Mouse (Mus musculus): Measurements from ENCODE around the gene Dpep3. TPM values are rescaled to one million over a fixed set of nuclear protein-coding genes. Genes with fewer than 3 reads are reported as not detected.
A peak's percentile ranks its signal among the peaks of the same experiment; 100 is the strongest.
"Not testable (repeated sequence)": the region's sequence is repeated elsewhere in the genome, so short reads cannot be mapped to it uniquely, and the experiment has no call there.

Dpep3 gene
- polyA plus RNA-seq, 1 experiment from 2014 or later, result not detected

DNA sequence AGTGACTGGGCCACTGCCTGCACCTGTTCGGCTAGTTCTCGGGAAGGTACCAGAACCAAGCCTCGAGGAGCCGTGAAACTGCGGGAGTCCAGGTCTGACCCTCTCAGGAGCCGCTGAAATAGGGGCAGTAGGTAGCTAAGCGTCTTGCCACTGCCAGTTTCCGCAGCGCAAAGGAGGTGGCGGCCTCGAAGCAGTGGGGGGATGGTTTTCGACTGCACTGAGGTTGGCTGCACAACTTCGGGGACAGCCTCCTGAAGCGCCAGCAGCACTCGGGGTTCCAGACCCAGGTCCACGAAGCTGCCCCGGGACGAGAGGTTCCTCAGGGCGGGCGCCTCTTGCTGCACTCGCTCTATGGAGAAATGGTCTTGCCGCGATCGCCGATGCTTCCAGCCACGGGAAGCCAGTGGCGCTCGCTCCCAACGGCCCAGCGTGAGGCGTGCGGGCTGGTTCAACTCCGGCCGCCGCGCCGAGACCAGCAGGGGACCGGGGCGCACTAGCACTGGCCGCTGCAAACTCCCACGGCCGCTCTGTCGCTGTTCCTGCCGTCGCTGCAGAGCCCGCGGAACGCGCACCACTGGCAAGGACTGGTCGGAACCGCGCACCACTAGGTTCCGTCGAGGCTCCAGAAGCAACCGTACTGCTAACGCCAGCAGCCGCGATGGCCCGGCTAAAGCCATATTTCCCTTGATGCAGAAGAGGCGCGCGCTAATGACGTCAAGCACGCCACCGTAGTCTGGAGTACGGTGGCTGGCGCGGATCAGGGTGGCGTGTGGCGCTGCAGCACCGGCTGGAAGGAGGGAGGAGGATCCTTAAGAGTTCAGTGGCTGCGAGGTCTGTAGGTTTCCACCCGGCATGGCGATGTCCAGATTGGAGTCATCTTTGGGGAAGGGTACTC is 31.8 kb upstream of the Dpep3 start:
- H3K27me3 ChIP-seq (replicated peaks; ENCODE audit: control insufficient read depth, insufficient read depth, low read length), result no peaks in the 10 kb centered on the region
- peak; percentile 29 for TF ChIP-seq CTCF (IDR thresholded peaks at IDR 0.05; ENCODE audit: low read depth)
- peak overlapping the region; percentile 96 for H3K4me2 ChIP-seq (replicated peaks; ENCODE audit: low read depth)
- peaks cover 5% of the 10 kb centered on the region; the same call in 1 of the 2 replicates for H3K4me1 ChIP-seq (replicated peaks; ENCODE audit: control insufficient read depth, insufficient read depth, low read length)
- under 1% methylated on average over 74 of the region's 74 CpGs for WGBS
- H3K9ac ChIP-seq (ENCODE audit: low read depth, low read length), result peak overlapping the region; percentile 91
- peaks cover 4% of the 10 kb centered on the region; the same call in 1 of the 2 replicates for H3K36me3 ChIP-seq (ENCODE audit: control insufficient read depth, insufficient read depth)
- peak overlapping the region; percentile 90 for H3K4me3 ChIP-seq (ENCODE audit: low read depth, low read length)
- no peaks in the 10 kb centered on the region for H3K9me3 ChIP-seq (ENCODE audit: control insufficient read depth)
- ATAC-seq, result peak; percentile 96
- peak overlapping the region; percentile 74 for H3K27ac ChIP-seq (ENCODE audit: low read depth, low read length)

DNA sequence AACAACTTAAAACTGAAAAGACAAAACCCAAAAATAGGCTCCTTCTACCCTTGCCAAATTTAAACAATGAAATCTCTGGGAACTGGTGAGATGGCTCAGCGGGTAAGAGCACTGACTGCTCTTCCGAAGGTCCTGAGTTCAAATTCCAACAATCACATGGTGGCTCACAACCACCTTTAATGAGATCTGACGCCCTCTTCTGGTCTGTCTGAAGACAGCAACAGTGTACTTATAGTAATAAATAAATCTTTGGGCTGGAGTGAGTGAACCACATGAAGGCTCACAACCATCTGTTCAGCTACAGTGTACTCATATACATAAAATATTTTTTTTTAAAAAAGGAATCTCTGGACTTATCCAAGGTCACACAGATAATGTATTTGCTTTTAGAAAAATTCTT is 28.7 kb upstream of the Dpep3 start:
- peak; percentile 21; the same call in 1 of the 2 replicates for TF ChIP-seq CTCF (IDR thresholded peaks at IDR 0.05; ENCODE audit: low read depth)
- not testable (repeated sequence) for H3K9ac ChIP-seq (ENCODE audit: low read depth, low read length)

DNA sequence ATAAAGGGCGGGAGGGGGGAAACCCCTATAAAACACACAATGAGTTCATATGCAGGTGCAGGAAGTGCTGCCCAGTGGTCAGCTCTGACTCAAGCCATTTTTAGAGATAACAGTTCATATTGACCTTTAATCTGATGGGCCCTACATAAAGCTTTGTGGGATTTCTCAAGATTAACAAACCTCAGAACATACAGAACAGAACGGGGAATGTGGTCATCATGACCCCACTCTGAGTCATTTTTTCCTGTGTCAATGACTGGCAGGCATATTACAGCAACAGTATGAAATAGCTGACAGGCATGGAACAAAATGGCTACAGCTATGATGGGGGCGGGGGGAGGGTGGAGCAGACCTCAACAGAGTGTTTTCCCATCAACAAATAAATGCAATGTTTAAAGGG is 27.9 kb upstream of the Dpep3 start:
- WGBS, result 60% methylated on average over 3 of the region's 3 CpGs
- H3K36me3 ChIP-seq (ENCODE audit: control insufficient read depth, insufficient read depth), result no peaks in the 10 kb centered on the region
- H3K27ac ChIP-seq (ENCODE audit: low read depth, low read length), result no peak overlapping the region
- H3K27me3 ChIP-seq (replicated peaks; ENCODE audit: control insufficient read depth, insufficient read depth, low read length), result no peaks in the 10 kb centered on the region
- no peaks in the 10 kb centered on the region for H3K9me3 ChIP-seq (ENCODE audit: control insufficient read depth)
- H3K9ac ChIP-seq (ENCODE audit: low read depth, low read length), result no peak overlapping the region
- H3K4me2 ChIP-seq (replicated peaks; ENCODE audit: low read depth), result no peak overlapping the region
- no peak for ATAC-seq
- no peak for TF ChIP-seq CTCF (IDR thresholded peaks at IDR 0.05; ENCODE audit: low read depth)
- peaks cover 5% of the 10 kb centered on the region; the same call in 1 of the 2 replicates for H3K4me1 ChIP-seq (replicated peaks; ENCODE audit: control insufficient read depth, insufficient read depth, low read length)
- H3K4me3 ChIP-seq (ENCODE audit: low read depth, low read length), result no peak overlapping the region

More for the DNA sequence above, 28.7 kb upstream of the Dpep3 start:
- not testable (repeated sequence) for H3K4me2 ChIP-seq (replicated peaks; ENCODE audit: low read depth); H3K27me3 ChIP-seq (replicated peaks; ENCODE audit: control insufficient read depth, insufficient read depth, low read length); H3K36me3 ChIP-seq (ENCODE audit: control insufficient read depth, insufficient read depth); H3K4me3 ChIP-seq (ENCODE audit: low read depth, low read length); H3K9me3 ChIP-seq (ENCODE audit: control insufficient read depth); H3K27ac ChIP-seq (ENCODE audit: low read depth, low read length); H3K4me1 ChIP-seq (replicated peaks; ENCODE audit: control insufficient read depth, insufficient read depth, low read length); ATAC-seq
- WGBS, result 72% methylated on average over 3 of the region's 3 CpGs

DNA sequence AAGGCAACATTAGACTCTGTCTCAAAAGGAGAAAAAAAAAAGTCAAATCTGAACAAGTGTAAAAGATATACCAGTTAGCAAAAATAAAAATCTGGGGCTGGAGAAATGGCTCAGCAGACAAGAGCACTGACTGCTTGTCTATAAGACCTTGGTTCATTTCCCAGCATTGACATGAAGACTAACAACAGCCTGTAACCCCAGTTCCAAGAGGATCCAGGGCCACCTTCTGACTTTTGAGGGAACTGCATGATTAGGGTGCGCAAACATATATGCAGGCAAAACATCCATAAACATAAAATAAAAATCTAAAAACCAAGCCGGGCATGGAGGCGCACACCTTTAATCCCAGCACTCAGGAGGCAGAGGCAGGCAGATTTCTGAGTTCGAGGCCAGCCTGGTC is 27.2 kb upstream of the Dpep3 start:
- H3K27ac ChIP-seq (ENCODE audit: low read depth, low read length), result no peak overlapping the region
- ATAC-seq, result no peak
- no peaks in the 10 kb centered on the region for H3K27me3 ChIP-seq (replicated peaks; ENCODE audit: control insufficient read depth, insufficient read depth, low read length)
- H3K4me1 ChIP-seq (replicated peaks; ENCODE audit: control insufficient read depth, insufficient read depth, low read length), result peaks cover 5% of the 10 kb centered on the region; the same call in 1 of the 2 replicates
- no peak overlapping the region for H3K9ac ChIP-seq (ENCODE audit: low read depth, low read length)
- H3K4me2 ChIP-seq (replicated peaks; ENCODE audit: low read depth), result no peak overlapping the region
- 84% methylated on average over 4 of the region's 4 CpGs for WGBS
- H3K36me3 ChIP-seq (ENCODE audit: control insufficient read depth, insufficient read depth), result no peaks in the 10 kb centered on the region
- H3K9me3 ChIP-seq (ENCODE audit: control insufficient read depth), result no peaks in the 10 kb centered on the region
- TF ChIP-seq CTCF (IDR thresholded peaks at IDR 0.05; ENCODE audit: low read depth), result peak; percentile 50
- no peak overlapping the region for H3K4me3 ChIP-seq (ENCODE audit: low read depth, low read length)

DNA sequence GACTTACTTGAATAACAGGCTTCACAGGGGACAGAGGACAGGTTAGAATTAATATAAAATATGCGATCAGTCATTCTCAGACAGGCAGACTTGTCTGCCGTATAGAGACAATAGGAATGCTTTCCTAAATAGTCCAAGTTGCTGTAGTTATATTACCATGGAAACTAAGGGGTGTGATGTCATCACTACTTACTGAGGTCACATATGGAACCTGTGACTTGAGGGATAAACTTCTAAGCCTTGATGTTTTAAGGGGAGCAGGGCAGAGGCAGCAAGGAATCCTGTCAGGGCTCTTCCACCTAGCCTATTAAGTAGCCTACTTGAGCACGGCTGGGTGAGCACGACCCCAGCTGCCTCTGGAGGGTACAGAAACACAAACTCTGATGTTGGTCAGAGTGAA is 26.6 kb upstream of the Dpep3 start, which contains the start of gene Dpep2nb:
Gene Dpep2nb, minus strand, starts transcription at position 101 of the 400 bp plus-strand sequence.
- Histone ChIP-seq H3K9ac (ENCODE audit: low read depth, low read length) (no peak within 1 kb of the TSS), H3K4me1 (replicated peaks; ENCODE audit: control insufficient read depth, insufficient read depth, low read length) (peaks cover 5% of the 10 kb centered on the region; the same call in 1 of the 2 replicates), H3K9me3 (ENCODE audit: control insufficient read depth) (no peaks in the 10 kb centered on the region), H3K27me3 (replicated peaks; ENCODE audit: control insufficient read depth, insufficient read depth, low read length) (no peaks in the 10 kb centered on the region), H3K4me3 (ENCODE audit: low read depth, low read length) (no peak within 1 kb of the TSS), H3K4me2 (replicated peaks; ENCODE audit: low read depth) (no peak within 1 kb of the TSS), H3K27ac (ENCODE audit: low read depth, low read length) (no peak within 1 kb of the TSS), H3K36me3 (ENCODE audit: control insufficient read depth, insufficient read depth) (no peaks in the 10 kb centered on the region)
- 81% methylated on average over 4 of the region's 4 CpGs for WGBS
- ATAC-seq, result no peak
- TF ChIP-seq CTCF (IDR thresholded peaks at IDR 0.05; ENCODE audit: low read depth), result no peak

DNA sequence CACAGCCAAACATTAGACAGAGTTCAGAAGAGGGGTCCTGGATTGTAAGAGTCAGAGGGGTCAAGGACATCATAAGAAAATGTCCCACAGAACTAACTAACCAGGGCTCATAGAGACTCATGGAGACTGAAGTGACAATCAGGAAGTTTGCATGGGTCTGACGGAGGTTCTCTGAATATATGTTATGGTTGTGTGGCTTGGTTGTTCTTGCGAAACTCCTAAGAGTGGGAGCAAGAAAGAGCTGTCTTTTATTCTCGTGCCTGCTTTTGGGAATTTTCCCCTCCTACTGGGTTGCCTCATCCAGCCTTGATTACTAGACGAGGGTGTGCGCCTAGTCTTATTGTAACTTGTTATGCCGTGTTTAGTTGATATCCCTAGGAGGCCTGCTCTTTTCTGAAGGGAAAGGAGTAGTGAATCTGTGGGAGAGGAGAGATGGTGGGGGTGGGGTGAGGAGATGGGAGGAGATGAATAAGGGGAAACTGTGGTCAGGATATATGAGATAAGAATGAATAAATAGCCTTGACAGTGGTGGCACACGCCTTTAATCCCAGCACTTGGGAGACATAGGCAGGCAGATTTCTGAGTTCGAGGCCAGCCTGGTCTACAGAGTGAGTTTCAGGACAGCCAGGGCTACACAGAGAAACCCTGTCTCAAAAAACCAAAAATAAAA is 25.4 kb upstream of the Dpep3 start:
- no peak for TF ChIP-seq CTCF (IDR thresholded peaks at IDR 0.05; ENCODE audit: low read depth)
- no peaks in the 10 kb centered on the region for H3K4me1 ChIP-seq (replicated peaks; ENCODE audit: control insufficient read depth, insufficient read depth, low read length)
- H3K36me3 ChIP-seq (ENCODE audit: control insufficient read depth, insufficient read depth), result no peaks in the 10 kb centered on the region
- H3K27me3 ChIP-seq (replicated peaks; ENCODE audit: control insufficient read depth, insufficient read depth, low read length), result no peaks in the 10 kb centered on the region
- H3K4me3 ChIP-seq (ENCODE audit: low read depth, low read length), result no peak overlapping the region
- WGBS, result 71% methylated on average over 8 of the region's 8 CpGs
- no peak overlapping the region for H3K9ac ChIP-seq (ENCODE audit: low read depth, low read length)
- ATAC-seq, result no peak
- no peak overlapping the region for H3K4me2 ChIP-seq (replicated peaks; ENCODE audit: low read depth)
- H3K9me3 ChIP-seq (ENCODE audit: control insufficient read depth), result no peaks in the 10 kb centered on the region
- H3K27ac ChIP-seq (ENCODE audit: low read depth, low read length), result no peak overlapping the region
